Mouse (Mus musculus) heart, embryonic 16.5 days (tissue): ENCODE measurements around the gene Zdhhc14. TPM values are rescaled to one million over a fixed set of nuclear protein-coding genes. Genes with fewer than 3 reads are reported as not detected.

ENCODE experiments used
- ATAC-seq: fragments of 200-750 bp; cut with Nextera tagmentation; replicated peaks from 2 replicates; pipeline ENCODE4 v1.8.0; 2017; ENCODE audit warnings: moderate number of reproducible peaks; ENCODE audit not compliant: insufficient read depth, low FRiP score; ENCODE audit errors: extremely low read depth
- H3K27ac ChIP-seq: fragments of 300-500 bp; sonication (generic); 2 replicates; pipeline ENCODE4 v1.5.1; 2014; ENCODE audit warnings: mild to moderate bottlenecking, low read length, control low read depth, moderate library complexity
- H3K27me3 ChIP-seq: fragments of 300-500 bp; sonication (generic); 2 replicates; pipeline ENCODE4 v1.6.1; 2014; ENCODE audit warnings: low read length, mixed read lengths; ENCODE audit not compliant: control insufficient read depth, insufficient read depth
- H3K36me3 ChIP-seq: fragments of 300-500 bp; sonication (generic); 2 replicates; pipeline ENCODE4 v1.6.1; 2014; ENCODE audit not compliant: control insufficient read depth, insufficient read depth
- H3K4me1 ChIP-seq: fragments of 300-500 bp; sonication (generic); 2 replicates; pipeline ENCODE4 v1.6.1; 2014; ENCODE audit warnings: low read length, mixed read lengths; ENCODE audit not compliant: control insufficient read depth, insufficient read depth
- H3K4me2 ChIP-seq: fragments of 300-500 bp; sonication (generic); 2 replicates; pipeline ENCODE4 v1.6.1; 2014; ENCODE audit warnings: low read depth, mild to moderate bottlenecking, control low read depth, low read length
- H3K4me3 ChIP-seq: fragments of 300-500 bp; sonication (generic); 2 replicates; pipeline ENCODE4 v1.5.1; 2014; ENCODE audit warnings: mild to moderate bottlenecking, control low read depth, low read length
- H3K9ac ChIP-seq: fragments of 300-500 bp; sonication (generic); 2 replicates; pipeline ENCODE4 v1.6.1; 2014; ENCODE audit warnings: low read length, control low read depth
- H3K9me3 ChIP-seq: fragments of 300-500 bp; sonication (generic); replicated peaks from 2 replicates; pipeline ENCODE4 v1.6.1; 2016; ENCODE audit warnings: low read length; ENCODE audit not compliant: control insufficient read depth
- WGBS: fragments of 180-500 bp; shearing (Covaris S2); extraction: QIAGEN DNeasy Blood & Tissue Kit; methylation state at CpG from one replicate; pipeline ENCODE4 v1.1.7; 2014; 5-methylcytosine and 5-hydroxymethylcytosine counted together
- polyA plus RNA-seq: library from polyadenylated mRNA; unstranded; fragments of >200 nt; fragmentation: Nextera tagmentation; extraction: Ambion mirVana; gene quantifications from 2 replicates; pipeline ENCODE4 v1.2.1, GENCODE M21; 2015

Gene Zdhhc14
- polyA plus RNA-seq, 1 experiment from 2014 or later: 1.3 TPM

GRCm38 (mm10) chr17:5650124-5650523 is 157.8 kb downstream of the Zdhhc14 start:
- Histone ChIP-seq H3K4me2 (no peak overlapping the region), H3K9ac (no peak overlapping the region), H3K4me1 (no peaks in the 10 kb centered on the region), H3K36me3 (no peaks in the 10 kb centered on the region), H3K9me3 (no peaks in the 10 kb centered on the region), H3K27ac (no peak overlapping the region), H3K4me3 (no peak overlapping the region), H3K27me3 (no peaks in the 10 kb centered on the region)
- ATAC-seq: no peak
- WGBS: 81% methylated on average over 4 of the region's 4 CpGs

DNA sequence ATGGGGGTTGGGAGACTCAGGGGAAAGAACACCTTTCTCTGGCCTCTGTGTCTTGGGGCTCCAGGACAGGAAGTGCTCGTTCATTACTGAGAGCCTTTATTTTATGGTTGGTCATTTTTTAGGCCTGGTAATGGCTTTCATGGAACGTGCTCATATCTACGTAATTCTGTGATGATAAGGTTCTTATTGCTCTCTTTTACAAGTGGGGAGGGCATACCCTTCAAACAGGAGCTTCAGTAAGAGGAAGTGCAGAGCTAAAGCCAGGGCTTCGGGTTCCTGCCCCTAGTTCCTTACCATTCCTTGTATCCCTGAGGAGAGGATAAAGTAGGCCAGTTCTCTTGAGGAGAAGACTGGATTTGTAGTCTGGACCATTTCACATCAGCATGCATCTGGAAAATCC is 158.3 kb downstream of the Zdhhc14 start:
- Histone ChIP-seq H3K27me3 (no peaks in the 10 kb centered on the region), H3K4me3 (no peak overlapping the region), H3K27ac (no peak overlapping the region), H3K9ac (no peak overlapping the region), H3K9me3 (no peaks in the 10 kb centered on the region), H3K4me2 (no peak overlapping the region), H3K4me1 (no peaks in the 10 kb centered on the region), H3K36me3 (no peaks in the 10 kb centered on the region)
- ATAC-seq: no peak
- 72% methylated on average over 4 of the region's 4 CpGs for WGBS

DNA sequence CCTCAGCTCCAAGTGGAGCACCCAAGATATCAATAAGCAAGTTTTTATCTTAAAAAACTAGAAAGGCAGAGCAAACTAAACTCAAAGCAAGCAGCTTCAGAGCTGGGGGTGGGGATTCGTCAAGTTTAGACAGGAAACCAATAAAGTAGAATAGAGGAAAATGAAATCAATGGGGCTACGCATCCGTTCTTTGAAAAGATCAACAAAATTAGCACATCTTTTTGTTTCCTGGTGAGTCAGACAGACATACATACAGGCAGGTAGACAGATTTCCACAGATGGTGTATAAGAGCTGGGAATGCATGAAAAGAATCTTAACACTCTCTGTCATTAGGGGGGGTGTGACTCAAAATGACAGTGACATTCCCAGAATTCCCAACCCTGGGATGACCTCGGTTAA is 159.2 kb downstream of the Zdhhc14 start:
- no peaks in the 10 kb centered on the region for H3K27me3 ChIP-seq
- no peak overlapping the region for H3K9ac ChIP-seq
- no peaks in the 10 kb centered on the region for H3K4me1 ChIP-seq
- no peaks in the 10 kb centered on the region for H3K36me3 ChIP-seq
- no peak overlapping the region for H3K27ac ChIP-seq
- no peaks in the 10 kb centered on the region for H3K9me3 ChIP-seq
- ATAC-seq: no peak
- H3K4me3 ChIP-seq: no peak overlapping the region
- no peak overlapping the region for H3K4me2 ChIP-seq
- WGBS: 73% methylated on average over 4 of the region's 4 CpGs

GRCm38 (mm10) chr17:5653981-5654380 is 161.6 kb downstream of the Zdhhc14 start:
- Histone ChIP-seq H3K4me3 (no peak overlapping the region), H3K27ac (no peak overlapping the region), H3K4me1 (no peaks in the 10 kb centered on the region), H3K27me3 (no peaks in the 10 kb centered on the region), H3K36me3 (no peaks in the 10 kb centered on the region), H3K9me3 (no peaks in the 10 kb centered on the region), H3K4me2 (no peak overlapping the region), H3K9ac (no peak overlapping the region)
- 75% methylated on average over 9 of the region's 9 CpGs for WGBS
- ATAC-seq: no peak

DNA sequence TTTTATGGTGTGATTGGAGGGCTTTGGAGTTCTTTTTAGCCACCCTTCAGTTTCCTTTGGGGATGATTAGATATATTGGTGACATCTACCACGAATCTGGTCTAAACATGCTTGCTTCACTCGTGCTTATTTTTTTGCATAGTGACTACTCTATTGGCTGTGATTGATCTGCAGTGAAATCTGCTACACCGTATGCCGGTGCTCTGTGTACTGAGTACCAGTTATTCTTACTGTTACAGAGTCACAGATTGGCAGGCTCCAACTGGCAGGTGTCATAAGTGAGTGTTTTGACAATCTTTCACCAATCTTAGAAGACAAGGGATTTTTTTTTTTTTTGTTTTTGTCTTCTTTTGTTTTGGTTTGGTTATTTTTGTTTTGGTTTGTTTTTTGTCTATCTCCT is 163.2 kb downstream of the Zdhhc14 start:
- Histone ChIP-seq H3K27me3 (no peaks in the 10 kb centered on the region), H3K9me3 (no peaks in the 10 kb centered on the region), H3K27ac (no peak overlapping the region), H3K9ac (no peak overlapping the region), H3K4me1 (no peaks in the 10 kb centered on the region), H3K4me2 (no peak overlapping the region), H3K36me3 (no peaks in the 10 kb centered on the region), H3K4me3 (no peak overlapping the region)
- ATAC-seq: no peak
- 90% methylated on average over 4 of the region's 4 CpGs for WGBS

DNA sequence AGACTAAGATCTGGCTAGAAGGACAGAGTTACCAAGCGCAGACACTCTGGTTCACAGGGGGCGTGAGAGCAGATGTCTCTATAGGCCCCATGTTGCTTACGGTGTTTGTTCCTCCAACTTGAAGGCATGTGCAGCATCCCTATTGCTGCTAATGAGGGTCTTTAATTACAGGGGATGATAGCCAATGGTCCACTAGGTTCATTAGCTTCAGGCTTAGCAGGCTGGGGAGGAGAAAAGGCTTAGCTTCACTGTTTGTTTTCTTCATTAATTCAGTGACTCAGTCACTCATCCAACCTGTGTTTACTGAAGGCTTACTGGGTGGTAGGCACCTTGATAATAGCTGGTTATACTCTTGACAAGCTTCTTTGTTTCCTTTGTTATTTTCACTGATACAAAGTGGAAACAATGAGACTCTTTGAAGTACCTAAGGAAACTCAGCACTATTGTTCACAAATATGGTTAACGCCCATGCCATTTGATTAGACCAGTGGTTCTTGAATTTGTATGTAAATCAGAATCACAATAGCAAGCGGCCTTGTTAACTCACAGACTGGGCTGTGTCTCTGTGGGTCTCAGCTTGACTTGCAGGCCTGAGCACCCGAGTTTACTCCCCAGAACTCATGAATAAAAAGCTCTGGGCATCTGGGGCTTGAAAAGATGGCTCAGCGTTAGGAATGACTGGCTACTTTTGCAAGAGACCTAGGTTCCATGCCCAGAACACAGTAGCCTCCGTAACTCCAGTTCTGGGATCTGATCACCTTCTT is 168.1 kb downstream of the Zdhhc14 start:
- 64% methylated on average over 8 of the region's 8 CpGs for WGBS
- H3K36me3 ChIP-seq: no peaks in the 10 kb centered on the region
- H3K4me2 ChIP-seq: no peak overlapping the region
- H3K4me3 ChIP-seq: no peak overlapping the region
- H3K27me3 ChIP-seq: no peaks in the 10 kb centered on the region
- no peaks in the 10 kb centered on the region for H3K9me3 ChIP-seq
- no peak overlapping the region for H3K27ac ChIP-seq
- no peaks in the 10 kb centered on the region for H3K4me1 ChIP-seq
- ATAC-seq: no peak
- H3K9ac ChIP-seq: no peak overlapping the region

DNA sequence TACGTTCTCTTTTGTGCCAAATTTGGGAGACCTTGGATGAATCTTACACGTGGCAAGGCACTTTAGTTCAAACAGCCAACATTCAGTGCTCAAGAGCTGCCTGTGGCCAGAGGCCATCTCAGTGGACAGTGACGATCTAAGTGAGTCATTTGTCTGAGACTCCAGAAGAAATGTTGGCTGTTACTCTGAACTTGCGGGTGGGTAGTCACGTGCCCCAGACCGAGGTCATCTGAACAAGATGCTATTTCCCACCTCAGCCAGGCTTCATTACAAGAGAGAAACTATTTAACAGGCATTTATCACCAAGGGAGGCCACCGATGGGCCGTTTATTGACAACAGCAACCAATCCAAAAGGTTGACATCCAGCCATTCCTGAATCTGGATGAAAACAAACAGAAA is 174.3 kb downstream of the Zdhhc14 start:
- H3K27ac ChIP-seq: no peak overlapping the region
- H3K36me3 ChIP-seq: no peaks in the 10 kb centered on the region
- 71% methylated on average over 8 of the region's 8 CpGs for WGBS
- no peaks in the 10 kb centered on the region for H3K4me1 ChIP-seq
- H3K9ac ChIP-seq: no peak overlapping the region
- ATAC-seq: no peak
- no peak overlapping the region for H3K4me2 ChIP-seq
- no peak overlapping the region for H3K4me3 ChIP-seq
- no peaks in the 10 kb centered on the region for H3K9me3 ChIP-seq
- no peaks in the 10 kb centered on the region for H3K27me3 ChIP-seq

DNA sequence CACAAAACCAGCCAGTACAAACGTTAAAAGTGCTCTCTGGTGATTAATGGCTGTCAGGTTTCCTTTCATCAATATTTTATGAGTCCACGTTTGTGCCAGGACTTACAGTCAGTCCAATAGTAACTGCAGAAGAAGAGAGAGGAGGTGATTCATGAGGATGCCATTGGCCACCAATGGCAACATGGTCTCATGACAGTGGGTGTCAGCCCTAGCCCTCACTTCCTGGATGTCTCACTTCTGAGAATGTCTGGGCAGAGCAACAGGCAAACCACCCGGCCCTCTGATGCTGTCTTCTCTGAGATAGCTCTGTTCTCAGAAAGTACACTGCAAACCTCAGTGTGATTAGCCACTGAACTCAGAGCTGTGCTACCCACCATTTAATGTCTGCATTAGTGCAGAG is 176.1 kb downstream of the Zdhhc14 start:
- WGBS: 52% methylated on average over 3 of the region's 3 CpGs

DNA sequence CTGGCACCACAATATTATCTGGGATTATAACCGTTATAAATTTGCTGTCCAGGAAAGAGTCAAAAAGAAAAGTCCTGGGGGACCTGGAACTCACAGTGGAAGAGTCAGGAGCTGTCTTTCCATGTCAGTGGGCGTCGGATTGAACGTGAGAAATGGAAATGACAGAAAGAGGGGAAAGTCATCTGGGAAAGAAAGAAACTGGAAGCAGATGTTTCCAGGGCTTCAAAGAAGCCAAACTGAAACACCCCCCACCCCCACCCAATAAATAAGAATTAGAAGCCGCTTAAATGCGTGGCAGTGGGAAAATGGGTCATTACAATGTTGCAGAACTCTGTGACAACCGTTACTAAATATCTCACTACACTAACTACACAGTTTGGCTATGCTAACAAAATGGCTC is 176.6 kb downstream of the Zdhhc14 start:
- H3K27ac ChIP-seq: no peak overlapping the region
- H3K27me3 ChIP-seq: no peaks in the 10 kb centered on the region
- no peaks in the 10 kb centered on the region for H3K4me1 ChIP-seq
- no peak for ATAC-seq
- no peak overlapping the region for H3K9ac ChIP-seq
- no peaks in the 10 kb centered on the region for H3K36me3 ChIP-seq
- H3K4me2 ChIP-seq: no peak overlapping the region
- H3K4me3 ChIP-seq: no peak overlapping the region
- WGBS: 74% methylated on average over 7 of the region's 7 CpGs
- no peaks in the 10 kb centered on the region for H3K9me3 ChIP-seq

More for the DNA sequence above, 176.1 kb downstream of the Zdhhc14 start:
- Histone ChIP-seq H3K36me3 (no peaks in the 10 kb centered on the region), H3K4me1 (no peaks in the 10 kb centered on the region), H3K27ac (no peak overlapping the region), H3K9me3 (no peaks in the 10 kb centered on the region), H3K27me3 (no peaks in the 10 kb centered on the region), H3K9ac (no peak overlapping the region), H3K4me2 (no peak overlapping the region), H3K4me3 (no peak overlapping the region)
- no peak for ATAC-seq
